Mouse (Mus musculus) heart, embryonic 15.5 days (tissue): Measurements from ENCODE around the gene Trpt1. TPM values are rescaled to one million over a fixed set of nuclear protein-coding genes. Genes with fewer than 3 reads are reported as not detected.
A peak's percentile ranks its signal among the peaks of the same experiment; 100 is the strongest.

Experiments
- ATAC-seq: fragments of 200-750 bp; cut with Nextera tagmentation; replicated peaks from 2 replicates; pipeline ENCODE4 v1.8.0; 2017; ENCODE audit warnings: low read depth, moderate TSS enrichment; ENCODE audit not compliant: insufficient number of reproducible peaks, insufficient read depth, low FRiP score
- H3K27ac ChIP-seq: fragments of 300-500 bp; sonication (generic); 2 replicates; pipeline ENCODE4 v1.5.1; 2015; ENCODE audit warnings: mild to moderate bottlenecking, inconsistent platforms
- H3K27me3 ChIP-seq: fragments of 300-500 bp; sonication (generic); 2 replicates; pipeline ENCODE4 v1.6.1; 2015; ENCODE audit warnings: inconsistent platforms
- H3K36me3 ChIP-seq: fragments of 300-500 bp; sonication (generic); 2 replicates; pipeline ENCODE4 v1.6.1; 2015; ENCODE audit warnings: mild to moderate bottlenecking, inconsistent platforms
- H3K4me1 ChIP-seq: fragments of 300-500 bp; sonication (generic); replicated peaks from 2 replicates; pipeline ENCODE4 v1.6.1; 2015; ENCODE audit warnings: inconsistent platforms
- H3K4me2 ChIP-seq: fragments of 300-500 bp; sonication (generic); 2 replicates; pipeline ENCODE4 v1.6.1; 2015; ENCODE audit warnings: inconsistent platforms, mild to moderate bottlenecking, moderate library complexity
- H3K4me3 ChIP-seq: fragments of 300-500 bp; sonication (generic); 2 replicates; pipeline ENCODE4 v1.5.1; 2015; ENCODE audit warnings: mild to moderate bottlenecking, inconsistent platforms
- H3K9ac ChIP-seq: fragments of 300-500 bp; sonication (generic); 2 replicates; pipeline ENCODE4 v1.6.1; 2015; ENCODE audit warnings: mild to moderate bottlenecking, inconsistent platforms
- H3K9me3 ChIP-seq: fragments of 300-500 bp; sonication (generic); replicated peaks from 2 replicates; pipeline ENCODE4 v1.6.1; 2016; ENCODE audit warnings: inconsistent platforms
- WGBS: fragments of 180-500 bp; shearing (Covaris S2); methylation state at CpG from one replicate; pipeline ENCODE4 v1.1.7; 2015; ENCODE audit warnings: mixed read lengths; 5-methylcytosine and 5-hydroxymethylcytosine counted together
- polyA plus RNA-seq: library from polyadenylated mRNA; unstranded; fragments of >200 nt; fragmentation: Nextera tagmentation; extraction: Ambion mirVana; gene quantifications from 2 replicates; pipeline ENCODE4 v1.2.1, GENCODE M21; 2015

Trpt1 gene
- polyA plus RNA-seq, 1 experiment from 2014 or later, result 17.4 TPM

DNA sequence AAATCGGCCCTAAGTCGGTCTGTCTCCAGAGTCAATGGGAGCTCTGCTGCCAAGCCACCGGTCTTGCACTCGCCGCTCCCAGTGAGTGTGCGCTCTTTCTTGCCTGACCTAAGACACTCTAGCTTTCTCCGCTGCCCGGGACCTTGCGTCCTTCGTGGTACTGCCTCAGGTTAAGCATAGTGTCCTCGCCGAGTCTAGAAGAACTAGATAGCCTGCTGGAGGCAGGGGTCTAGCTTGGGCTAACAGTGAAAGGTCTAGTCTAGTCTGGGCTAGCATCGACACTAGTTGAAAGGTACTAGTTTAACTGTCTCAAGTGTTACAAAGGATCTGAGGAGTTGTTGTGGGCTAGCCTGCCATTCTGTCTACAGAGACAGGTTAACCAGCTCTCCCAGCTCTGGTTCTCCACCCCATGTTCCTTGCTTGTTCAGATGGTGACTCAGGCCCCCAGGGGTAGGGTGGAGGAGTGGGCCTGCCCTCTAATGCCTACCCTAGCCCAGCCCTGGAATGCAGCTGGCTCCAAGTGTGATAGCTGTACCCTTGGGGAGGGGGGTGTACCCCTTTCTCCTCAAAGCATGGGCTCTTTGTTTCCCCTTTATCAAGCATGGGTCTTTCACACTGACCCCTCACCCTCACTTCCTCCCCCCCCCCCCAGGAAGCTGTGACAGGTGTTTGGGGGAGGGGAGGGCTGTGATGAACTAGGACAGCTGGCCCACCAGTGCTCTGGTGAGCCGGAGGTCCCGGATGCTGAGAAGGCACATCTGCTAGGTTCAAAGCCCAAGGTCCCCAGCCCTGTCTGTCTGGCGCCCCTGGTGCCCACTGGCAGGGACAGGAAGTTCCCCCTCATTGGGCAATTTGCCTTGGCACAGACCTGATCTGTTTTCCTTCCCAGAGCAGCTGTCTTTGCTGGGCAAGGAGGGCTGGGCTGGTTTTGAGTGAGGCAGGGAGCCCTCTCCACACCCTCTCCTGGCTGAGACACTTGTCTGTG is 20.1 kb upstream of the Trpt1 start, which contains the start of gene Plcb3:
Gene Plcb3 (minus strand): TSS at position 934 of the 985 bp plus-strand sequence.
- WGBS, result under 1% methylated on average over 16 of the region's 16 CpGs
- Histone ChIP-seq H3K27ac (peak within 1 kb of the TSS; percentile 93), H3K36me3 (peaks cover 21% of the 10 kb centered on the region), H3K4me3 (peak within 1 kb of the TSS; percentile 77), H3K27me3 (no peaks in the 10 kb centered on the region), H3K9ac (peak within 1 kb of the TSS; percentile 82), H3K9me3 (no peaks in the 10 kb centered on the region), H3K4me1 (peaks cover 54% of the 10 kb centered on the region), H3K4me2 (peak within 1 kb of the TSS; percentile 90)
- no peak for ATAC-seq

DNA sequence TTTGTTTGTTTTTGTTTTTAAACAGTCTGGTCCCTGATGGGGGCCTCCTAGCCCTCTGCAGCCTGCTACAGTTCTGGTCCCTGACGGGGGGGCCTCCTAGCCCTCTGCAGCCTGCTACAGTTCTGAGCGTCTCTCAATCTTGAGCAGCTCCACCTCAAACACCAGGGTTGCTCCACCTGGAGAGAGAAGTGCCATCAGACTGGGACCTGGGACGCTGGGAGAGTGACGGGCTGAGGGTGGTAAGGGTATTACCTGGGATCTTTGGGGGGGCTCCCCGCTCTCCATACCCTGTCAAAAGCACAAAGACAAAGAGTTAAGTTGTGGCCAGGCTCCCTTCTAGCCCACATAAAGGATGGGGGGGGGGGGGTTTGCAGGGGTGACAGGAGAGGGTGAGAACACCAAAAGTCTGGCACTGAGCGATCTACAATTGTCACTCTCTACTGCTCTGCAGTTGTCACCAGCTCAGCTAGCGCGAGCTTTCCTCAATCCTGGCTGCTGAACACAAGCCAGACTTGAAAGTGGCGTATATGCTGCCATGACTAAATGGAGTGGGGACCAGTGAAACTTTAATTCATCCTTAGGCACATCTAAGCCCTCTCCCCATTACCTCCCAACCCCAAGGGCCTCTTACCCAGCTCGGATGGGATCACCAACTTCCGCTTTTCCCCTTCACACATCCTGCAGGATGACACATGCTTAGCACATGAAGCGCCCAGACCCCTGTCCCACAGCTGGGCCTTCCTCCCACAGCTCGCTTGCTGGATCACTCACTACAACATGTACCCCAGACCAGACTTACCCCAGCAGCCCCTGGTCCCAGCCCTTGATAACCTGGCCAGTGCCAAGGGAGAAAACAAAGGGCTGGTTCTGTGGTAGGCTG is 17.9 kb upstream of the Trpt1 start:
- no peak for ATAC-seq
- WGBS, result 71% methylated on average over 13 of the region's 13 CpGs
- Histone ChIP-seq H3K4me2 (peak overlapping the region; percentile 89; the same call in 1 of the 2 replicates), H3K4me3 (peak overlapping the region; percentile 79; the same call in 1 of the 2 replicates), H3K9me3 (no peaks in the 10 kb centered on the region), H3K27ac (peak overlapping the region; percentile 97), H3K9ac (peak overlapping the region; percentile 79; the same call in 1 of the 2 replicates), H3K27me3 (no peaks in the 10 kb centered on the region), H3K36me3 (peaks cover 31% of the 10 kb centered on the region), H3K4me1 (peaks cover 50% of the 10 kb centered on the region)

DNA sequence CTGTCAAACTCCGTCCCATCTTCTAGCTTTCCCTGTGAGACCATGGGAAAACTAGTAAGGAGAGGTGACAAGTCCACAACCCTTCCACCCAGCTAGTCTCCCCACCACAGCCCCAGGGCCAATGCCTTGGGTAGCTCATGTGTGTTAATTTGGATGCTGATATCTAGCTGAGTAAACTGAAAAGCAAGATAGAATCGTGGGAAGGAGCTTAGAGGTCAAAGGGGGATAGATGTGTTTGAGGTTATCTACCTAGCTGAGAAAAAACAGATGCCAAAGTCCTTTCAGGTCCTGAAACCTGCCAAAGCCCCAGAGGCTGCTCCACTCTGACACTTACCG is 17.3 kb upstream of the Trpt1 start:
- Histone ChIP-seq H3K4me1 (peaks cover 50% of the 10 kb centered on the region), H3K9ac (peak overlapping the region; percentile 79), H3K36me3 (peaks cover 36% of the 10 kb centered on the region), H3K4me3 (peak overlapping the region; percentile 79), H3K27me3 (no peaks in the 10 kb centered on the region), H3K4me2 (peak overlapping the region; percentile 89), H3K27ac (peak overlapping the region; percentile 97), H3K9me3 (no peaks in the 10 kb centered on the region)
- ATAC-seq, result no peak
- 29% methylated on average over 3 of the region's 3 CpGs for WGBS

DNA sequence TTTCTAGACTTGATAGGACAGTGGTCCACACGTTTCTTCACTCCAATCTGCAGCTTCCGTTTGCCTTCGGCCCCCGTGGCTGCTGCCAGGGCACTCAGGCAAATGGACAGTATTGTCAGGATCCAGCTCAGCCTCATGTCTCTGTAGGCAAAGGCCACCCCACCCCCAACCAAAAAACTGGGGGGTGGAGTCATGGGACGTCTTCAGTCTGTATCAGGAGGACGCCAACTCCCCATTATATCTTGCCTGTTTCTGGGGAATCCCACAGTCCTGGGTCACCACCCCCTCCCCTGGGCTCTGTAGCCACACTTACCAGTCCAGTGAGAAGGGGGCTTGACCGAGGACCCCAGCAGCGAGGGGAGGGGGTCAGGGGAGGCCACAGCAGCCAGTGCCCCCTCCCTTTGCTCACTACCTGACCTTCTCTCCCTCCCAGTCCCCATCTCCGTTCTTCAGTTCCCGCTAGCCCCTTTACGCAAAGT is 16.9 kb upstream of the Trpt1 start:
- Histone ChIP-seq H3K36me3 (peaks cover 40% of the 10 kb centered on the region), H3K4me1 (peaks cover 47% of the 10 kb centered on the region)
- 5% methylated on average over 11 of the region's 11 CpGs for WGBS

DNA sequence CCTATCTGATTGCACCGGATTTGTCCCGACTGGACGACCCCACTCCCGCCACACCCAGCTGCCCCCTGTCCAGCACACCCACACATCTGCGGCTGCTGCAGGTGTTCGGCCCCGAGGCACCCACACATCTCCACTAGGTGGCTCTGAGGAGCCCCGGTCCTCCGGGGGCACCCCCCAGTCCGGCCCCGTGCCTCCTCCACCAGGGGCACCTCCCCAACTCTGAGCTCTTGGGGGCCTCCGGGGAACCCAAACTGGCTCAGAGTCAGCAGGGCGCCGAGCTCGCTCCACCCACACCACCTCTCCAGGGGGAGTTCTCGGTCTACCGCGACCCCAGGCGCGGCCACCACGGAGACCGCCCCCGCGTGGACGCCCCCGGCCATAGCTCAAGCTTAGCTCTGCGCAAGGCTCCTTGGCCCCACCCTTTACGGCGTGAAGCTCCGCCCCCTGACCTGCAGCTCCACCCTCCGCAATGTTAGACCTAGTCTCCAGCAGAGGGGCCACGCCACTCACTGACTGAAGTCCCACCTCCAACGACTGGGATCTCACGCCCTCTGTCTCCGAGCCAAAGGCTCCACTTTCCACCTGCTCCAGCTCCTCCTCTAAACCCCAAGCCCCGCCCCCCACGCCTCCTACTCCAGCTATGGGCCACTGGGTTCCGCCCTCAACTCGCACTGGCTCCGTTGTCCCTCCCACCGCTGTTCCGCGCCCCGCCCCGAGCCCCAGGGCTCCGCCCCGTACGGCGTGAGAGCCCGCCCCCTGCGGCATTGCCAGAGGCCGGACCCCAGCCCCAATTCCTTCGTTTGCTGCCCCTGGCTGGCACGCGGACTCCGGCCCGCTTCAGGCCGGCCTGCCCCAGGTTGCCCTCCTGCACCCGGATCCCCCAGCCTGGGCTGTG is 16.2 kb upstream of the Trpt1 start:
- peaks cover 45% of the 10 kb centered on the region for H3K4me1 ChIP-seq
- peaks cover 44% of the 10 kb centered on the region for H3K36me3 ChIP-seq
- WGBS, result under 1% methylated on average over 59 of the region's 59 CpGs
- peak overlapping the region; percentile 89 for H3K4me2 ChIP-seq
- peak overlapping the region; percentile 79 for H3K4me3 ChIP-seq
- peak overlapping the region; percentile 97 for H3K27ac ChIP-seq
- peak; percentile 91 for ATAC-seq
- H3K9me3 ChIP-seq, result no peaks in the 10 kb centered on the region
- peak overlapping the region; percentile 82 for H3K9ac ChIP-seq
- H3K27me3 ChIP-seq, result no peaks in the 10 kb centered on the region

More for the DNA sequence above, 16.9 kb upstream of the Trpt1 start:
- ATAC-seq, result no peak
- Histone ChIP-seq H3K9ac (peak overlapping the region; percentile 79), H3K9me3 (no peaks in the 10 kb centered on the region), H3K4me2 (peak overlapping the region; percentile 89), H3K4me3 (peak overlapping the region; percentile 79), H3K27me3 (no peaks in the 10 kb centered on the region), H3K27ac (peak overlapping the region; percentile 97)

DNA sequence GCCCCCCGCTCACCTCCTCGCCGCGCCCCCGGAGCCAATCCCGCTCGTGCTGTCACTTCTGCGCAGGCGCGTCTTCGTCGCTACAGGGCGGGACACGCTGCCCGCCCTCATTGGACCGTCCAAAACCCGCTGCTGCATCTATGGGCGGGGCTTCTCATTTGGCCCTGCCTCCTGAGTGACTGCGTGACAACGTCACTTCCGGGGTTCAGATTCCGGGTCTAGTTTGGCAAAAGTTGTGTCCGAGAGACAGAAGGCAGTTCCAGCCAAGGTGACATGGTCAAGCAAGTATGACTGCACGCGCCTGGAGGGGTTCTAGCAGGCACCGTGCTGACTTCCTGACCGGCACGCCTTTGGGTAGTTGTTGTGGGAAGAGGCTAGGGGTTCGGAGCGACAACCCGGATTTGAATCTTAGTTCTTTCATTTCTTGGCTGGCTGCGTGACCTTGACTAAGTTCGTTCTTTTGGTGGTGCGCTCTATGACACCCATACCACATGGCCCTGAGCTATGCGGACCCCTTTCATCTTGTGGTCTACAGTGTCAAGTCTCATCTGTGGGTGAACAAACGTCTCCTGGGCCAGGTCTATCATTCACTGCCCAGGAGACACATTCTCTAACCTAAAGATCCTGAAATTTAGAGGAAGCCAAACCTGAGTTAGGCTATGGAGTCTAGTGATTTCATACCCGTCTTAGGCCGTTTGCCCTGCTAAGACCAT is 15.4 kb upstream of the Trpt1 start, which contains the start of gene Fkbp2:
Gene Fkbp2 (minus strand): TSS at position 121 of the 713 bp plus-strand sequence.
- WGBS, result under 1% methylated on average over 38 of the region's 38 CpGs
- peak; percentile 86 for ATAC-seq
- Histone ChIP-seq H3K4me2 (peak within 1 kb of the TSS; percentile 89), H3K9ac (peak within 1 kb of the TSS; percentile 82), H3K4me3 (peak within 1 kb of the TSS; percentile 79), H3K36me3 (peaks cover 52% of the 10 kb centered on the region), H3K4me1 (peaks cover 51% of the 10 kb centered on the region), H3K27me3 (no peaks in the 10 kb centered on the region), H3K9me3 (no peaks in the 10 kb centered on the region), H3K27ac (peak within 1 kb of the TSS; percentile 97)

DNA sequence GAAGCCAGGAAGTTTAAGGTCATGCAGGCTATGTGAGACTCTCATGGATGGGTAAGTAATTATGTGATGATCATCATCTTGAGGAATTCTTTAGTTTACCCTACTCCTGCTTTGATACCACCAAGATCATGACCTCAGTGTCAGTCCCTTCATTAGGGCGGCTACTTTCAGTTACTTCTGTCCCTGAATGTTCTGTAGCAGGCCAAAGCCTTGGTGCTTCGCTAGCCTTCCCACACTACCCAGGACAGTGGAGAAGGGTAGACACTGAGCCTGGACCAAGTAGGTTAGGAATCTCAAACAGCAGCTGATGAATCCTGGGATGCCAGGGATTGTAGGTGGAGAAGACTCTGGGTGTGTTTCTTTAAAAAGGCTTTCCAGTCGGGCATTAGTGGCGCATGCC is 14.5 kb upstream of the Trpt1 start:
- H3K9me3 ChIP-seq, result no peaks in the 10 kb centered on the region
- H3K4me2 ChIP-seq, result peak overlapping the region; percentile 68
- peaks cover 51% of the 10 kb centered on the region for H3K4me1 ChIP-seq
- no peaks in the 10 kb centered on the region for H3K27me3 ChIP-seq
- no peak overlapping the region for H3K9ac ChIP-seq
- H3K36me3 ChIP-seq, result peaks cover 50% of the 10 kb centered on the region
- no peak overlapping the region; the same call in 1 of the 2 replicates for H3K4me3 ChIP-seq
- 86% methylated on average over 4 of the region's 4 CpGs for whole genome bisulfite sequencing
- ATAC-seq, result no peak
- H3K27ac ChIP-seq, result peak overlapping the region; percentile 97

GRCm38 (mm10) chr19:6983621-6984020 is 12.3 kb upstream of the Trpt1 start:
- Histone ChIP-seq H3K4me3 (no peak overlapping the region), H3K4me2 (no peak overlapping the region), H3K4me1 (peaks cover 41% of the 10 kb centered on the region), H3K9ac (no peak overlapping the region), H3K9me3 (no peaks in the 10 kb centered on the region), H3K27ac (no peak overlapping the region), H3K36me3 (peaks cover 32% of the 10 kb centered on the region), H3K27me3 (no peaks in the 10 kb centered on the region)
- 96% methylated on average over 5 of the region's 5 CpGs for WGBS
- no peak for ATAC-seq

DNA sequence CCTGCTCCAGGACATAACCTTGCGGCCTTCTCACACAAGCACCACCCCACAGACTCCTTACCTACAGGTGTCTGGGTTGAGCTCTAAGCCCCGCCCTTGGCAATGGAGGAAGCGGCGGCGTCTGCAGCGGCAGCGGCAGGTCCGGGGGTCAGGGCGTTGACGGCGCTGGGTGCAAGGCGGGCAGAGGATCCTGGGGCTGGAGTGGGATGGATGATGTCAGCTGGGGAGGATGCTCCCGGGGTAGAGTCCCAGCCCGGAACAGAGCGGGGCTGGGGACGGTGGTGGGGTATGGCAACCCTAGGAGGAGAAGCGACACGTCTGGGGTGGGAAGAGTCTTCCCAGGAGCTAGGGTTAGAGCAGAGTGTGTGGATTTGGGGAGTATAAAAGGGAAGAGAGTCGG is 10.6 kb upstream of the Trpt1 start:
- no peak for ATAC-seq
- WGBS, result 84% methylated on average over 19 of the region's 19 CpGs
- H3K9me3 ChIP-seq, result no peaks in the 10 kb centered on the region
- H3K4me1 ChIP-seq, result peaks cover 31% of the 10 kb centered on the region
- H3K4me2 ChIP-seq, result no peak overlapping the region
- H3K27me3 ChIP-seq, result no peaks in the 10 kb centered on the region
- H3K4me3 ChIP-seq, result no peak overlapping the region
- H3K27ac ChIP-seq, result no peak overlapping the region
- no peak overlapping the region for H3K9ac ChIP-seq
- peaks cover 34% of the 10 kb centered on the region for H3K36me3 ChIP-seq
